Comparison of ENCODE assay signal across 23 mouse cellular contexts in genomic region chr15:79493527-79493926, GRCm38 (mm10). TPM values are rescaled to one million over a fixed set of nuclear protein-coding genes. Genes with fewer than 3 reads are reported as not detected.
DNase-seq lines count a peak whose midpoint lies in the region; ATAC-seq and TF ChIP-seq lines count a peak whose summit lies in the region.
"Had no signal": no experiment of that assay in that cellular context is flagged by ENCODE, and none has a peak within 500 bp of the region (broad histone marks: within the 10 kb centered on the region; RNA-seq: fewer than 3 reads in every experiment).

No protein-coding gene starts in this region.

- TF ChIP-seq EP300 in stomach, postnatal 0 days (optimal IDR thresholded peaks at IDR 0.05), result no peak

- peak overlapping the region; percentile 20 for H3K4me2 ChIP-seq in hindbrain, embryonic 15.5 days
- no peak overlapping the region for H3K4me2 ChIP-seq in hindbrain, embryonic 12.5 days (replicated peaks)
- peak overlapping the region; percentile 0; the same call in 1 of the 2 replicates for H3K4me2 ChIP-seq in midbrain, embryonic 16.5 days (ENCODE audit: low read length)
- no peak overlapping the region for H3K4me2 ChIP-seq in stomach, postnatal 0 days (replicated peaks; ENCODE audit: low read depth)
- H3K4me2 ChIP-seq: embryonic facial prominence, embryonic 12.5 days; liver, embryonic 11.5 days; stomach, embryonic 15.5 days had no signal

- no peak for ATAC-seq in hindbrain, embryonic 15.5 days (ENCODE audit: low FRiP score, low read depth)
- no peak for ATAC-seq in hindbrain, embryonic 12.5 days (ENCODE audit: low FRiP score)
- no peak for ATAC-seq in midbrain, embryonic 16.5 days
- 0 out of 2 replicates have a peak, but pooled peaks have one; percentile 41 for ATAC-seq in stomach, postnatal 0 days (ENCODE audit: low FRiP score, low TSS enrichment)
- ATAC-seq: forebrain, embryonic 14.5 days had no signal

- TF ChIP-seq CTCF in stomach, postnatal 0 days (IDR thresholded peaks at IDR 0.05; ENCODE audit: low read depth), result no peak

- DNase-seq in embryo, embryonic 11 days, result peak; percentile 12
- DNase-seq in embryo, embryonic 9.5 days (ENCODE audit: extremely low spot score), result no peak
- DNase-seq in midbrain, embryonic 10.5 days (ENCODE audit: low spot score), result no peak
- no peak for DNase-seq in stomach, postnatal 0 days (ENCODE audit: low spot score)
- DNase-seq in adrenal gland, postnatal 4 days (ENCODE audit: low spot score in 2 of 2), result no peak
- DNase-seq: adrenal gland, adult 2 months; cerebellum, postnatal 14 days; gastrocnemius, postnatal 25 days; kidney, adult 8-10 months; thymus, postnatal 25 days had no signal

- H3K27me3 ChIP-seq in hindbrain, embryonic 15.5 days, result 0 out of 2 replicates have a peak, but pooled peaks cover 5% of the 10 kb centered on the region
- H3K27me3 ChIP-seq in hindbrain, embryonic 12.5 days, result peaks cover 44% of the 10 kb centered on the region
- peaks cover 3% of the 10 kb centered on the region; the same call in 1 of the 2 replicates for H3K27me3 ChIP-seq in midbrain, embryonic 16.5 days (ENCODE audit: control insufficient read depth, insufficient read depth, low read depth, low read length)
- peaks cover 69% of the 10 kb centered on the region for H3K27me3 ChIP-seq in midbrain, embryonic 10.5 days (ENCODE audit: low read depth, poor library complexity, severe bottlenecking)
- no peaks in the 10 kb centered on the region for H3K27me3 ChIP-seq in stomach, postnatal 0 days (ENCODE audit: control insufficient read depth, insufficient read depth, low read length)

- no peak overlapping the region for H3K4me3 ChIP-seq in hindbrain, embryonic 15.5 days
- H3K4me3 ChIP-seq in hindbrain, embryonic 12.5 days, result no peak overlapping the region
- no peak overlapping the region for H3K4me3 ChIP-seq in midbrain, embryonic 16.5 days (ENCODE audit: low read depth, low read length)
- no peak overlapping the region for H3K4me3 ChIP-seq in midbrain, embryonic 10.5 days
- H3K4me3 ChIP-seq in stomach, postnatal 0 days (ENCODE audit: low read depth, low read length), result no peak overlapping the region
- H3K4me3 ChIP-seq: embryonic facial prominence, embryonic 12.5 days; megakaryocyte, embryonic 14.5 days; stomach, embryonic 15.5 days had no signal

- no peak overlapping the region for H3K9ac ChIP-seq in hindbrain, embryonic 15.5 days
- no peak overlapping the region for H3K9ac ChIP-seq in hindbrain, embryonic 12.5 days
- H3K9ac ChIP-seq in midbrain, embryonic 16.5 days (ENCODE audit: low read depth, low read length), result no peak overlapping the region
- H3K9ac ChIP-seq in stomach, postnatal 0 days (ENCODE audit: low read length), result no peak overlapping the region
- H3K9ac ChIP-seq: embryonic facial prominence, embryonic 12.5 days; stomach, embryonic 15.5 days had no signal

- H3K36me3 ChIP-seq in hindbrain, embryonic 15.5 days, result no peaks in the 10 kb centered on the region
- H3K36me3 ChIP-seq in hindbrain, embryonic 12.5 days, result no peaks in the 10 kb centered on the region
- no peaks in the 10 kb centered on the region for H3K36me3 ChIP-seq in midbrain, embryonic 16.5 days (ENCODE audit: control insufficient read depth, insufficient read depth, low read length)
- H3K36me3 ChIP-seq in midbrain, embryonic 10.5 days, result no peaks in the 10 kb centered on the region
- H3K36me3 ChIP-seq in stomach, postnatal 0 days (ENCODE audit: control insufficient read depth, insufficient read depth, low read length), result no peaks in the 10 kb centered on the region
- H3K36me3 ChIP-seq: embryonic facial prominence, embryonic 12.5 days; stomach, embryonic 15.5 days had no signal

- 47% methylated on average over 18 of the region's 18 CpGs for WGBS in hindbrain, embryonic 15.5 days
- WGBS in hindbrain, embryonic 12.5 days, result 51% methylated on average over 18 of the region's 18 CpGs
- 46% methylated on average over 18 of the region's 18 CpGs for WGBS in midbrain, embryonic 16.5 days
- 60% methylated on average over 18 of the region's 18 CpGs for WGBS in midbrain, embryonic 10.5 days
- WGBS in stomach, postnatal 0 days, result 37% methylated on average over 18 of the region's 18 CpGs

- H3K27ac ChIP-seq in hindbrain, embryonic 15.5 days (replicated peaks), result no peak overlapping the region
- H3K27ac ChIP-seq in hindbrain, embryonic 12.5 days, result no peak overlapping the region
- no peak overlapping the region for H3K27ac ChIP-seq in midbrain, embryonic 16.5 days (ENCODE audit: low read length)
- H3K27ac ChIP-seq in midbrain, embryonic 10.5 days (replicated peaks), result no peak overlapping the region
- no peak overlapping the region for H3K27ac ChIP-seq in stomach, postnatal 0 days (replicated peaks)
- H3K27ac ChIP-seq: embryonic facial prominence, embryonic 12.5 days; stomach, embryonic 15.5 days had no signal

- H3K4me1 ChIP-seq in hindbrain, embryonic 15.5 days (replicated peaks), result peaks cover 10% of the 10 kb centered on the region; the same call in 1 of the 2 replicates
- 0 out of 2 replicates have a peak, but pooled peaks cover 5% of the 10 kb centered on the region for H3K4me1 ChIP-seq in hindbrain, embryonic 12.5 days
- H3K4me1 ChIP-seq in midbrain, embryonic 16.5 days (ENCODE audit: control insufficient read depth, insufficient read depth, low read length), result no peaks in the 10 kb centered on the region
- H3K4me1 ChIP-seq in midbrain, embryonic 10.5 days, result no peaks in the 10 kb centered on the region
- H3K4me1 ChIP-seq in stomach, postnatal 0 days (replicated peaks; ENCODE audit: control insufficient read depth, insufficient read depth), result no peaks in the 10 kb centered on the region
- H3K4me1 ChIP-seq: embryonic facial prominence, embryonic 12.5 days; megakaryocyte, embryonic 14.5 days; stomach, embryonic 15.5 days had no signal

- no peaks in the 10 kb centered on the region for H3K9me3 ChIP-seq in hindbrain, embryonic 15.5 days
- no peaks in the 10 kb centered on the region for H3K9me3 ChIP-seq in hindbrain, embryonic 12.5 days (replicated peaks)
- H3K9me3 ChIP-seq in midbrain, embryonic 16.5 days (replicated peaks; ENCODE audit: control insufficient read depth, low read length, poor library complexity, severe bottlenecking), result no peaks in the 10 kb centered on the region
- no peaks in the 10 kb centered on the region for H3K9me3 ChIP-seq in midbrain, embryonic 10.5 days (replicated peaks)
- H3K9me3 ChIP-seq in stomach, postnatal 0 days (ENCODE audit: control insufficient read depth, low read length), result no peaks in the 10 kb centered on the region
- H3K9me3 ChIP-seq: embryonic facial prominence, embryonic 12.5 days; stomach, embryonic 15.5 days had no signal

RNA-seq across cellular contexts. Expression of gene Kcnj4, which starts 11.5 kb away (rescaled TPM):
- not detected in 2 replicates for polyA plus RNA-seq in hindbrain, embryonic 15.5 days (2015; fragmentation: Nextera tagmentation; extraction: Ambion mirVana)
- not detected in 2 replicates for polyA plus RNA-seq in hindbrain, embryonic 12.5 days (2016; fragmentation: Nextera tagmentation; extraction: Ambion mirVana)
- not detected in 2 replicates for polyA plus RNA-seq in midbrain, embryonic 16.5 days (2015; fragmentation: Nextera tagmentation; extraction: Ambion mirVana)
- polyA plus RNA-seq in midbrain, embryonic 10.5 days (2016; fragmentation: Nextera tagmentation; extraction: Ambion mirVana), result 0.05 TPM in 1 of 2 replicates, not detected in the other
- polyA plus RNA-seq in stomach, postnatal 0 days (2015; fragmentation: Nextera tagmentation; extraction: Ambion mirVana), result not detected in 2 replicates
- total RNA-seq in adrenal gland, postnatal 4 days (2021), result under 1 TPM; 0.22 to 0.28 TPM
- total RNA-seq: gastrocnemius, postnatal 25 days; hematopoietic stem cell, adult 5-6 weeks; monocyte, adult 5-6 weeks; neutrophil, adult 5-6 weeks had no signal
- polyA plus RNA-seq: embryonic facial prominence, embryonic 12.5 days; liver, embryonic 11.5 days; lung, embryonic 16.5 days; small intestine, adult 2 months; stomach, embryonic 15.5 days had no signal

RNA-seq across cellular contexts. Expression of gene Kdelr3, which starts 22.7 kb away (rescaled TPM):
- polyA plus RNA-seq in hindbrain, embryonic 15.5 days (2015; fragmentation: Nextera tagmentation; extraction: Ambion mirVana), result 12.0 and 13.1 TPM in 2 replicates
- polyA plus RNA-seq in hindbrain, embryonic 12.5 days (2016; fragmentation: Nextera tagmentation; extraction: Ambion mirVana), result 32.2 and 39.2 TPM in 2 replicates
- 7.5 and 9.3 TPM in 2 replicates for polyA plus RNA-seq in midbrain, embryonic 16.5 days (2015; fragmentation: Nextera tagmentation; extraction: Ambion mirVana)
- 15.5 and 24.2 TPM in 2 replicates for polyA plus RNA-seq in midbrain, embryonic 10.5 days (2016; fragmentation: Nextera tagmentation; extraction: Ambion mirVana)
- polyA plus RNA-seq in stomach, postnatal 0 days (2015; fragmentation: Nextera tagmentation; extraction: Ambion mirVana), result 65.8 and 81.7 TPM in 2 replicates
- total RNA-seq in adrenal gland, postnatal 4 days (2021), result 10 to 100 TPM; 13.0 to 13.2 TPM
- total RNA-seq: hematopoietic stem cell, adult 5-6 weeks; monocyte, adult 5-6 weeks; neutrophil, adult 5-6 weeks had no signal

RNA-seq across cellular contexts. Expression of gene Csnk1e, which starts 38.2 kb away (rescaled TPM):
- polyA plus RNA-seq in hindbrain, embryonic 15.5 days (2015; fragmentation: Nextera tagmentation; extraction: Ambion mirVana), result 229 and 234 TPM in 2 replicates
- 280 and 284 TPM in 2 replicates for polyA plus RNA-seq in hindbrain, embryonic 12.5 days (2016; fragmentation: Nextera tagmentation; extraction: Ambion mirVana)
- polyA plus RNA-seq in midbrain, embryonic 16.5 days (2015; fragmentation: Nextera tagmentation; extraction: Ambion mirVana), result 193 and 218 TPM in 2 replicates
- 128 and 162 TPM in 2 replicates for polyA plus RNA-seq in midbrain, embryonic 10.5 days (2016; fragmentation: Nextera tagmentation; extraction: Ambion mirVana)
- polyA plus RNA-seq in stomach, postnatal 0 days (2015; fragmentation: Nextera tagmentation; extraction: Ambion mirVana), result 44.8 and 50.8 TPM in 2 replicates
- 100 to 1,000 TPM; 108 to 111 TPM for total RNA-seq in adrenal gland, postnatal 4 days (2021)

RNA-seq across cellular contexts. Expression of gene Ddx17, which starts 53.0 kb away (rescaled TPM):
- 47.2 and 53.9 TPM in 2 replicates for polyA plus RNA-seq in hindbrain, embryonic 15.5 days (2015; fragmentation: Nextera tagmentation; extraction: Ambion mirVana)
- polyA plus RNA-seq in hindbrain, embryonic 12.5 days (2016; fragmentation: Nextera tagmentation; extraction: Ambion mirVana), result 76.5 and 77.2 TPM in 2 replicates
- 49.8 and 56.8 TPM in 2 replicates for polyA plus RNA-seq in midbrain, embryonic 16.5 days (2015; fragmentation: Nextera tagmentation; extraction: Ambion mirVana)
- polyA plus RNA-seq in midbrain, embryonic 10.5 days (2016; fragmentation: Nextera tagmentation; extraction: Ambion mirVana), result 43.5 and 48.1 TPM in 2 replicates
- polyA plus RNA-seq in stomach, postnatal 0 days (2015; fragmentation: Nextera tagmentation; extraction: Ambion mirVana), result 15.5 and 17.1 TPM in 2 replicates
- 100 to 1,000 TPM; 457 to 487 TPM for total RNA-seq in adrenal gland, postnatal 4 days (2021)

Comparison
In these comparisons a context has a peak if more than half of its experiments do, and no peak if none do; other contexts are left out.
1. H3K4me2 ChIP-seq: peak in hindbrain, embryonic 15.5 days (single experiment) and midbrain, embryonic 16.5 days (single experiment); none in hindbrain, embryonic 12.5 days (single experiment) and stomach, postnatal 0 days (single experiment).